Mouse (Mus musculus): ENCODE results near the gene Six3.

Six3 gene

GRCm38 (mm10) chr17:85612526-85613265, 712 bp upstream of the Six3 start:
- DNase-seq, result no peak

GRCm38 (mm10) chr17:85614011-85614721, 758 bp downstream of the Six3 start:
- no peak for DNase-seq

- no peak for DNase-seq
Measured at GRCm38 (mm10) chr17:85614722-85615331, 1.4 kb downstream of the Six3 start.

- no peak for DNase-seq
Measured at GRCm38 (mm10) chr17:85615586-85615985, 2.2 kb downstream of the Six3 start.

GRCm38 (mm10) chr17:85616526-85617500, 3.4 kb downstream of the Six3 start:
- no peak for DNase-seq

GRCm38 (mm10) chr17:85617566-85618358, 4.4 kb downstream of the Six3 start:
- DNase-seq, result no peak

- no peak for DNase-seq
Measured at GRCm38 (mm10) chr17:85618359-85619112, 5.1 kb downstream of the Six3 start.

- no peak for DNase-seq
Measured at GRCm38 (mm10) chr17:85619113-85620085, 6.0 kb downstream of the Six3 start.

GRCm38 (mm10) chr17:85620086-85620481, 6.7 kb downstream of the Six3 start:
- no peak for DNase-seq

- DNase-seq, result no peak
Measured at GRCm38 (mm10) chr17:85620680-85621504, 7.5 kb downstream of the Six3 start.

GRCm38 (mm10) chr17:85621505-85622310, 8.3 kb downstream of the Six3 start:
- no peak for DNase-seq

- DNase-seq, result no peak
Measured at GRCm38 (mm10) chr17:85622493-85623157, 9.2 kb downstream of the Six3 start.

- no peak for DNase-seq
Measured at GRCm38 (mm10) chr17:85623161-85624050, 10.0 kb downstream of the Six3 start.

GRCm38 (mm10) chr17:85624051-85624420, 10.6 kb downstream of the Six3 start:
- DNase-seq, result no peak

- no peak for DNase-seq
Measured at GRCm38 (mm10) chr17:85624981-85625940, 11.9 kb downstream of the Six3 start.
